Mouse (Mus musculus) liver, embryonic 16.5 days (tissue): ENCODE results near the gene Irx3. TPM values are rescaled to one million over a fixed set of nuclear protein-coding genes. Genes with fewer than 3 reads are reported as not detected.

Experiments
- ATAC-seq: fragments of 200-750 bp; cut with Nextera tagmentation; 2 replicates; pipeline ENCODE4 v1.8.0; 2017; ENCODE audit warnings: low read depth, mild to moderate bottlenecking, moderate number of reproducible peaks, moderate library complexity
- H3K27ac ChIP-seq: fragments of 300-500 bp; sonication (generic); 2 replicates; pipeline ENCODE4 v1.5.1; 2014; ENCODE audit warnings: mild to moderate bottlenecking, low read length
- H3K27me3 ChIP-seq: fragments of 300-500 bp; sonication (generic); 2 replicates; pipeline ENCODE4 v1.6.1; 2014; ENCODE audit warnings: low read depth, low read length, mixed read lengths; ENCODE audit not compliant: control insufficient read depth, insufficient read depth
- H3K36me3 ChIP-seq: fragments of 300-500 bp; sonication (generic); 2 replicates; pipeline ENCODE4 v1.6.1; 2014; ENCODE audit warnings: mild to moderate bottlenecking; ENCODE audit not compliant: control insufficient read depth, insufficient read depth
- H3K4me1 ChIP-seq: fragments of 300-500 bp; sonication (generic); 2 replicates; pipeline ENCODE4 v1.6.1; 2014; ENCODE audit warnings: low read depth, low read length, mixed read lengths; ENCODE audit not compliant: control insufficient read depth
- H3K4me2 ChIP-seq: fragments of 300-500 bp; sonication (generic); 2 replicates; pipeline ENCODE4 v1.6.1; 2014; ENCODE audit warnings: low read depth, low read length, mixed read lengths
- H3K4me3 ChIP-seq: fragments of 300-500 bp; sonication (generic); 2 replicates; pipeline ENCODE4 v1.5.1; 2014; ENCODE audit warnings: low read depth, mild to moderate bottlenecking, low read length
- H3K9ac ChIP-seq: fragments of 300-500 bp; sonication (generic); 2 replicates; pipeline ENCODE4 v1.6.1; 2014; ENCODE audit warnings: low read depth, low read length
- H3K9me3 ChIP-seq: fragments of 300-500 bp; sonication (generic); replicated peaks from 2 replicates; pipeline ENCODE4 v1.6.1; 2016; ENCODE audit warnings: low read length; ENCODE audit not compliant: control insufficient read depth
- WGBS: fragments of 180-500 bp; shearing (Covaris S2); extraction: QIAGEN DNeasy Blood & Tissue Kit; methylation state at CpG from one replicate; pipeline ENCODE4 v1.1.7; 2014; ENCODE audit not compliant: insufficient replicate concordance; 5-methylcytosine and 5-hydroxymethylcytosine counted together
- polyA plus RNA-seq: library from polyadenylated mRNA; unstranded; fragments of >200 nt; fragmentation: Nextera tagmentation; extraction: Ambion mirVana; gene quantifications from 2 replicates; pipeline ENCODE4 v1.2.1, GENCODE M21; 2015

Irx3 gene
- polyA plus RNA-seq, 1 experiment from 2014 or later: not detected

DNA sequence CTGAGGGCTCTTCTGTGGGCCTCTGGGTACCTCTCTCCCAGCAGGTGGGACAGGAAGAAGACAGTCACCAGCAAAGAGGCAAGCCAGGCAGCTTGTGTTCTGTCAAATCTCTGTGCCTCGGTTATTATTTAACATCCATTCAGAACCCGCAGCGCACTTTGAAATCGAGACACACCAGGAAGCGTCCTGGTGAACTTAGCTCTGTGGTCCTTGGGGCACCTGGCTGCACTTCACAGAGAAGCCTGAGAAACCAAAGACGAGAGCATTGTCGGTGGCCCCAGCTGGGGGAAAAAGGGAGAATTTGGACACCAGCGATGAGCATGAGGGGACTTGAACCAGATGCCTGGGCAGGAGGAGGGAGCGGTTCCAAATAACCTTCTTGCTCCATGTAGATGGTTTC, 46.8 kb downstream of the Irx3 start:
- H3K36me3 ChIP-seq: no peaks in the 10 kb centered on the region
- no peak overlapping the region for H3K9ac ChIP-seq
- no peak overlapping the region for H3K4me3 ChIP-seq
- H3K27ac ChIP-seq: no peak overlapping the region
- no peaks in the 10 kb centered on the region for H3K9me3 ChIP-seq
- no peaks in the 10 kb centered on the region for H3K27me3 ChIP-seq
- H3K4me2 ChIP-seq: no peak overlapping the region
- H3K4me1 ChIP-seq: no peaks in the 10 kb centered on the region
- whole genome bisulfite sequencing: 75% methylated on average over 9 of the region's 9 CpGs
- no peak for ATAC-seq

DNA sequence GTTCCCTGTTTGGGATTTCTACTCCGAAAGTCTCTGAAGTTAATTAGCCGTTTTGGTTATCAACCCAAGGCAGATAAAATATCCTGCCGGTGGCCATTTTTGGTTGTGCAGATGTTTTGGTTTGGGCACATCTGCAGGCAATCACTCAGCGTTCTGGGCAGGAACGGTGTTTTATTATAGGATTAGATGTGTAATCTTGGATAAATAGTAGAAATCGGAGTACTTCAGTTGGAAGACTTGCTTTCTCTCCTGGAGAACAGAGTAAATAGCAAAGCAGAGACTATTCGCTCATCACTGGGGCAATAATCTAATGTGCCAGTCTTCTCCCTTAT, 51.1 kb downstream of the Irx3 start:
- Histone ChIP-seq H3K4me2 (no peak overlapping the region), H3K27ac (no peak overlapping the region), H3K4me1 (no peaks in the 10 kb centered on the region), H3K36me3 (no peaks in the 10 kb centered on the region), H3K9me3 (no peaks in the 10 kb centered on the region), H3K27me3 (no peaks in the 10 kb centered on the region), H3K9ac (no peak overlapping the region), H3K4me3 (no peak overlapping the region)
- ATAC-seq: no peak
- WGBS: 72% methylated on average over 7 of the region's 7 CpGs

GRCm38 (mm10) chr8:91750096-91750793, 51.6 kb downstream of the Irx3 start:
- no peak for ATAC-seq
- no peak overlapping the region for H3K4me2 ChIP-seq
- no peak overlapping the region for H3K27ac ChIP-seq
- H3K9me3 ChIP-seq: no peaks in the 10 kb centered on the region
- WGBS: 73% methylated on average over 15 of the region's 15 CpGs
- no peak overlapping the region for H3K9ac ChIP-seq
- no peak overlapping the region for H3K4me3 ChIP-seq
- no peaks in the 10 kb centered on the region for H3K36me3 ChIP-seq
- no peaks in the 10 kb centered on the region for H3K27me3 ChIP-seq
- H3K4me1 ChIP-seq: no peaks in the 10 kb centered on the region

GRCm38 (mm10) chr8:91749412-91749811, 52.5 kb downstream of the Irx3 start:
- no peak for ATAC-seq
- 48% methylated on average over 5 of the region's 5 CpGs for WGBS
- Histone ChIP-seq H3K9ac (no peak overlapping the region), H3K4me2 (no peak overlapping the region), H3K9me3 (no peaks in the 10 kb centered on the region), H3K4me3 (no peak overlapping the region), H3K27ac (no peak overlapping the region), H3K27me3 (no peaks in the 10 kb centered on the region), H3K36me3 (no peaks in the 10 kb centered on the region), H3K4me1 (no peaks in the 10 kb centered on the region)
